Mouse (Mus musculus) 3134 (cell line): ENCODE measurements around the gene Efna5.

Experiments
- DNase-seq: peaks from one replicate; pipeline ENCODE4 v3.0.0-alpha.2; 2011; ENCODE audit warnings: low spot score; ENCODE audit not compliant: insufficient read length; ENCODE audit errors: extremely low read depth

Efna5 gene

GRCm38 (mm10) chr17:62717426-62718131 is 163.5 kb downstream of the Efna5 start:
- no peak for DNase-seq

DNA sequence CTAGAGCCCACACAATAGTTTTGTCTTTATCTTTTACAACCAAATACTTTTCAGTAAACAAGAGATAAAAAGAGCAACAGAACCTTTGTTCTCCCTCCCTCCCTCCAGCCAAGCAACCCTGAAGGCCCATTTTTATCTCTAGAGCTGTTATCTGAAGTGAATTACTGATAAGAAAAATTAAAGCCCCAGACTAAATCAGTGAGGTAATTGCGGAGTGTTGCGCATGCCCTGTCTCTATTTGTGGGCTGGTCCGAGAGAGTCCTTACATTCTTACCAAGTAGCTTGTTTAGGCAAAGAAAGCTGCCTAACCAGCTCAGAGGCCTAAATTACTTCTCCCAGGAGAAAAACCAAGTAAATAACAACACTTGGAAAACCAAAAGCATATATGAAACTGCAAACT is 167.7 kb downstream of the Efna5 start:
- DNase-seq: no peak

- DNase-seq: no peak
Observed at GRCm38 (mm10) chr17:62706418-62706817, 174.7 kb downstream of the Efna5 start.

GRCm38 (mm10) chr17:62702020-62702814 is 178.9 kb downstream of the Efna5 start:
- DNase-seq: no peak

DNA sequence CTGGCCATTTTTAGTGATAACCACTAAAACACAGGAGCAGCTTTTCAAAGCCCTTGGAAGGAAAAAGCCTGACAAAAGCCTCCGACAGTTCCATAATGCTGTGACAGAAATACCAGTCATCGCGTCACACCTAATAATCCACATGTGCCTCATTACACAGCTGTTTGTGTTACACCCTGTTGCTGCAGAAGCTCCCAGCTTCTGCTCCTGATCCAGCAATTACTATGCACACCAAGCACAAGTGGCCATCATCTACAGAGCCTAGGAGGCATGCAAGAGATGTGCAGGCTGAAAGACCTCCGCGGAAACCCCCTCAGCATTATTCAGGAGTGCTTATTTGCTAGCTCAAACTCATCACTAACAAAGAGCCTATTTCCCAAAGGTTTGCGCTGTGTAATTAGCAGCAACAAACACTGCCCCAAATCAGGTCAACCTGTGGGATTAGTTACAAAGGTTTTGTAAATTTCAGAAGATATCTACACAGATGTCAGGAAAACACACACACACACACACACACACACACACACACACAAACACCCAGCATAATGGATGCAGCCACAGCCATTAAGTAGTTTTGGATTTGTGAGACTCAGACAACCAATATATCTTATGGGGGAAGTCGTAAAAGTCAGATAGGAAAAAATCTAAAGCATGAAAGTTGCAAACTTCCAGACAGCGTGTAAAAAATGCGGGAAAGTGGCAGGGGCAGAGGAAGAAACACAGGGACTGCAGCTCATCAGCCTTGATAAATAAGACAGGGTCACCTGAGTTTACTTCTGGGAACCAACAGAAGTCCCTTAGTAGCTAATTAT is 180.1 kb downstream of the Efna5 start:
- DNase-seq: no peak

DNA sequence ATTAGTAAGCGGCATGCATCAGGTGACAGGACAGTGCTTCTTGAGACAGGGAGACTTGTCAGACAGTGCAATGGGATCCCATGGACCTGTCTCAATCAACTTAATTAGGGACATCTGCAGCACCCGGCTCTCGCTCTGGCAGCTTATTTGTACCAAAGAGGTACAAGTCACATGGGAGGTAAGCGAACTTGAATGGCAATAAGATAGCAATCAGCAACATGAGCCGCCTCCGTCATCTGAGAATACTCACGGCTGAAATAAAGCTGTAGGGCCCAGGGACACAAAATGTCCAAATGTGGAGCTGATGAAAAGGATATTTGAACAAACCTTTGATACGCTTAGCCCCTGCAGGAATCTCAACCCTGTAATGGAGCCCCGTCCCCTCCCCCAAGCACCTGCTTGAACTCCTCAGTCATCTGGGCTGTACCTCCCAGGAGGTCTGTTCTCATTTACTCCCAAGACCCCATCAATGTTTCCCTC is 186.1 kb downstream of the Efna5 start:
- DNase-seq: no peak

- DNase-seq: peak; percentile 14
Observed at GRCm38 (mm10) chr17:62692242-62692641, 188.9 kb downstream of the Efna5 start.

- peak; percentile 63 for DNase-seq
Observed at GRCm38 (mm10) chr17:62691201-62691715, 189.9 kb downstream of the Efna5 start.

GRCm38 (mm10) chr17:62690256-62690655 is 190.9 kb downstream of the Efna5 start:
- DNase-seq: no peak

GRCm38 (mm10) chr17:62689646-62690045 is 191.5 kb downstream of the Efna5 start:
- no peak for DNase-seq

DNA sequence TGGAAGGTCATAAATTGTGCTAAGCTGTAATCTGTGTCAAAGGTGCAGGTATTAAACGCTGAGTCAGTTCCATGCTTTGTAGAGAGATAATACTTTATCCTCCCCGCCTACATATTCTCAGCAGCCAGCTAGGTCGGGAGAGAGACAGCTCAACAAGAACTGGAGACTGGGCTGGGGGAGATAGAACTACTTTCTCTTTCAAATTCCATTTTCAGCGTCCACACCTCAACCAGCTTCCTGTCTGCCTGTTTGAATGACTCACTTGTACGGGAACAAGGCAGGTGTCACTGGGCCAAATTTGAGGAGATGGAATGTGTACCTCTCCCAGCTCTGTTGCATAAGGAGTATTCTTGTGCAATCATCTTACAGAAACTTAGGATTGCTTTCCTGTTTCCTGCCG is 193.7 kb downstream of the Efna5 start:
- peak; percentile 72 for DNase-seq

- peak; percentile 17 for DNase-seq
Observed at GRCm38 (mm10) chr17:62685181-62685580, 195.9 kb downstream of the Efna5 start.

- DNase-seq: no peak
Observed at GRCm38 (mm10) chr17:62683142-62683541, 198.0 kb downstream of the Efna5 start.

DNA sequence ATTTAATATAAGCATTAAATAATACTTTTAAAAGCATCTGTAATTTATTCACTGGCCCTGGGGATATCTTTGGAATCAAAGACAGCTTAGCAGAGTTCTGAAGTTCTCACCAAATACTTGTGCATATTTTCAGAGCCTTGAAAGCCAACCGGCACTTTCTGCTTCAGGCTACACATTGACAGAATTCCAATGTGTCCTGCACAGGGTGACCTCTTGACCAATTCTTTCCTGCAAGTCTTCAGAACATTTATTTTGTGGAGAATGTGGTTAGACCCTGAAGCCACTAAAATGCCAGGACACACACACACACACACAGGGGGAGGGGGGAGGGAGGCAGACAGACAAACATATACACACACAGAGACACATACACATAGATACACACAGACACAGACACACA is 199.4 kb downstream of the Efna5 start:
- DNase-seq: peak; percentile 69

- DNase-seq: no peak
Observed at GRCm38 (mm10) chr17:62680737-62681136, 200.4 kb downstream of the Efna5 start.

- DNase-seq: no peak
Observed at GRCm38 (mm10) chr17:62676832-62677231, 204.3 kb downstream of the Efna5 start.

DNA sequence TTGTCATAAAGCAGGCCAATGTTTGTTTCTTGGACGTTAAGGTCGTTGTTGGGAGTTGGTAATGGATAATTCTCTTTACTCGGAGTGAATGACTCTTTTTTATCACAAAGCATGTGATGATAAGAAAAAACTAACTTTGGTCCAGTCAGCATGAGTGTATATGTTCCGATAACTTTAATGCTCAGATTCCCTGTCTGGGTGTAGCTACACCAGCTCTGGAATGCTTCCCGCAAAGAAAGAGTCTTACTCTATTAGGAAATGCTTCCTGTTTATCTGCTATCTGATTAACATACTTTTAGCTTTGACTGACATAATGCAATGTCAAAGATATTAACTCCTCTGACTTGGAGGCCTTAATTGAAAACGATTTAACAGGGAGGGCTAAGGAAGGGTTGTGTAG is 204.7 kb downstream of the Efna5 start:
- DNase-seq: no peak

GRCm38 (mm10) chr17:62675811-62676255 is 205.3 kb downstream of the Efna5 start:
- peak; percentile 6 for DNase-seq

DNA sequence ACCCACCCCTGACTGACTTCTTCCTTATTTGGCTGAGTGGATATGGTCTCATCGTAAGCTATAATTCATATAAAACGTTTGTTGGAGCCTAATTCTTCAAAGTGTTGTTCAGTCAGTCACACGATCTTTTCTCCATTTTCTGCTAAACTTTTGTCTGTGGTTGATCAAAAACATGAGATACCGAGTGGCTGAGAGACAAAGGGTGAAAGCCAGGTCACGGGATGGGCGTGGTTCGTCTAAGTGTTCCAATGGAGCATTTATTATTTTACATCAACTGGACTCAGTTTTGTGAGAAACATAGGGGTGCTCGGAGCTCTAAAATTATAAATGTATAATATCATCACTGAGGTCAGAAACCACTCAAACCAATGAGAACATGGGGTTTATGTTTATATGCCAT is 209.0 kb downstream of the Efna5 start:
- no peak for DNase-seq

- DNase-seq: no peak
Observed at GRCm38 (mm10) chr17:62666761-62667160, 214.4 kb downstream of the Efna5 start.

DNA sequence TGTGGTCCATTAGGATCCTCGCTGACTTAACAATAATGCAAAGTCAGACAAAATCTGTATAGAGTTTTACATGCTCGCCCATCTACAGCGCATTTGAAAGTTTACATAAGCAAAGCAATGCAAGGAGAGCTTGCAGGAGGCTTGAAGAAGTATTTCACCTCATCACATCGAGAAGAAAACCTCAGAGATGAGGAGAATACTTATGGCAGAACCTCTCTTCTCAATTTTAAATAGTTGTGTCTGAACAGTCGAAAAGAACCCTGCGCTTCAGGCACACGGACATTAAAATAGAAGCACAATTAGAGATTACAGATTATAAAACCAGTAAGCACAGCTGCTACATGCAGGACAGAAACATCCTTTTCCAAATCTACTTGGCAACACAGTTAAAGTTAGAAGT is 215.3 kb downstream of the Efna5 start:
- no peak for DNase-seq
